Mouse (Mus musculus) forebrain, embryonic 14.5 days (tissue): Measurements from ENCODE around the gene Mbtd1. TPM values are rescaled to one million over a fixed set of nuclear protein-coding genes. Genes with fewer than 3 reads are reported as not detected.

Experiments
- ATAC-seq: fragments of 200-750 bp; cut with Nextera tagmentation; 2 replicates; pipeline ENCODE4 v1.8.0; 2017; ENCODE audit warnings: mild to moderate bottlenecking, moderate library complexity
- DNase-seq: peaks from one replicate; pipeline ENCODE4 v3.0.0-alpha.2; 2015; ENCODE audit warnings: low spot score
- H3K27ac ChIP-seq: fragments of 300-500 bp; sonication (generic); 2 replicates; pipeline ENCODE4 v1.5.1; 2014; ENCODE audit warnings: low read depth, mild to moderate bottlenecking, control low read depth, low read length, moderate library complexity
- H3K27me3 ChIP-seq: fragments of 300-500 bp; sonication (generic); replicated peaks from 2 replicates; pipeline ENCODE4 v1.6.1; 2014; ENCODE audit warnings: low read length, control low read depth, mixed read lengths; ENCODE audit not compliant: control insufficient read depth, insufficient read depth
- H3K36me3 ChIP-seq: fragments of 300-500 bp; sonication (generic); 2 replicates; pipeline ENCODE4 v1.6.1; 2014; ENCODE audit warnings: low read length, control low read depth; ENCODE audit not compliant: control insufficient read depth, insufficient read depth
- H3K4me1 ChIP-seq: fragments of 300-500 bp; sonication (generic); 2 replicates; pipeline ENCODE4 v1.6.1; 2014; ENCODE audit warnings: antibody characterized with exemption, low read length, control low read depth; ENCODE audit not compliant: control insufficient read depth, insufficient read depth
- H3K4me2 ChIP-seq: fragments of 300-500 bp; sonication (generic); 2 replicates; pipeline ENCODE4 v1.6.1; 2014; ENCODE audit warnings: mild to moderate bottlenecking, control low read depth, low read length
- H3K4me3 ChIP-seq: fragments of 300-500 bp; sonication (generic); 2 replicates; pipeline ENCODE4 v1.5.1; 2014; ENCODE audit warnings: low read depth, low read length, control low read depth
- H3K9ac ChIP-seq: fragments of 300-500 bp; sonication (generic); 2 replicates; pipeline ENCODE4 v1.6.1; 2014; ENCODE audit warnings: mild to moderate bottlenecking, low read length, control low read depth, moderate library complexity
- H3K9me3 ChIP-seq: fragments of 300-500 bp; sonication (generic); replicated peaks from 2 replicates; pipeline ENCODE4 v1.6.1; 2016; ENCODE audit warnings: low read length, control low read depth, mixed read lengths; ENCODE audit not compliant: control insufficient read depth
- WGBS: fragments of 180-500 bp; shearing (Covaris S2); extraction: QIAGEN DNeasy Blood & Tissue Kit; methylation state at CpG from one replicate; pipeline ENCODE4 v1.1.7; 2014; 5-methylcytosine and 5-hydroxymethylcytosine counted together
- polyA plus RNA-seq: library from polyadenylated mRNA; unstranded; fragments of >200 nt; fragmentation: Nextera tagmentation; extraction: Ambion mirVana; gene quantifications from 2 replicates; pipeline ENCODE4 v1.2.1, GENCODE M21; 2014

Mbtd1 gene
- polyA plus RNA-seq, 1 experiment from 2014 or later = 27.2 TPM

DNA sequence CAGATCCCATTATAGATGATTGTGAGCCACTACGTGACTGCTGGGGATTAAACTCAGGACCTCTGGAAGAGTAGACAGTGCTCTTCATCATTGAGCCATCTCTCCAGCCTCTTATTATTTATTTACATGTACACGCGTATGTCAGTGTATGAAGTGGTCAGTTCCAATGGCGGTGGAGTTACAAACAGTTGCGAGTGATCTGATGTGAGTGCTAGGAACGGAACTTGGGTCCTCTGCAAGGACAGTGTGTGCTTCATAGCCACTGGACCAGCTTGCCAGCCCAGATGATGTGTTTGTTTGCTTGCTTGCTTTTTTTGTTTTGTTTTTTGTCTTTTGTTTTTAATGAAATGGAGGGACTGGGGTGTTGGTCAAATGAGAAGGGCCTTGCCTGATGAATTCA is 83.5 kb downstream of the Mbtd1 start:
- DNase-seq (no peak), ATAC-seq (no peak)
- Histone ChIP-seq H3K9ac (no peak overlapping the region; the same call in 1 of the 2 replicates), H3K4me2 (peak overlapping the region; percentile 47; the same call in 1 of the 2 replicates), H3K9me3 (no peaks in the 10 kb centered on the region), H3K27ac (no peak overlapping the region), H3K4me1 (0 out of 2 replicates have a peak, but pooled peaks cover 7% of the 10 kb centered on the region), H3K27me3 (no peaks in the 10 kb centered on the region), H3K4me3 (no peak overlapping the region), H3K36me3 (peaks cover 18% of the 10 kb centered on the region)
- 92% methylated on average over 6 of the region's 6 CpGs for WGBS

DNA sequence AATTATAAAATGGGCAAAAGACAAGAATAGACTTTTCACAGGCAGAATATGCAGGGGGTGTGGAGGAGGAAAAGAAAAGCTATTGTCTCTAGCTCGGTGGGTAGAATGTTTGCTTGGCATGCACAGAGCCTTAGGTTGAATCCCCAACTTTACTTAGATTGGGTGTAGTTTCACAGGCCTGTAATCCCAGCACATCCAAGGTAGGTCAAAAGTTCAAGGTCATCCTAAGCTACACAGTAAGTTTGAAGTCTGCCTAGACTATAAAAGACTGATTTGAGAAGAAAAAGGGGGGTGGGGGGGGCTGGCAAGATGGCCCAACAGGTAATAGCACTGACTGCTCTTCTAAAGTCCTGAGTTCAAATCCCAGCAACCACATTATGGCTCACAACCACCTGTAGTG is 84.1 kb downstream of the Mbtd1 start:
- WGBS = 68% methylated on average over 1 of the region's 1 CpGs

DNA sequence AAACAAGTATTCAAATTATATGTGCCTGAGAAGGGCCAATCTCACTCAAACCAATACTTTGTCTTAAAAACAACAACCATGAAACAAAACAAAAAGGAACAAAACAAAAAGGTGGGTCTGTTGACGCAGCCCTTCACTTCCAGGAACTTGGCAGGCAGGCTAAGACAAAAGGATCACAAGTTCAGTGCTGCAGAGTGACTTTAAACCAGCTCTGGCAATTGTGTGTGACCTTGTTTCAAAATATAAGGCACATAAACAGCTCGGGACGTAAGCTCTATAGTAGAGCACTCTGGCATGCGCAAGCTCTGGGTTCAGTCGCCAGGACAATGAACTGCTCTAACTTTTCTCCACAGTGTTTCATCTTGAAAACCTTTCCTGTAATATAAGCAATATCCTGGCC is 87.3 kb downstream of the Mbtd1 start:
- H3K9me3 ChIP-seq = no peaks in the 10 kb centered on the region
- 0 out of 2 replicates have a peak, but pooled peaks cover 4% of the 10 kb centered on the region for H3K4me1 ChIP-seq
- ATAC-seq = no peak

More for the DNA sequence above, 84.1 kb downstream of the Mbtd1 start:
- H3K9me3 ChIP-seq = no peaks in the 10 kb centered on the region
- H3K36me3 ChIP-seq = peaks cover 12% of the 10 kb centered on the region
- no peak overlapping the region for H3K27ac ChIP-seq
- no peaks in the 10 kb centered on the region for H3K27me3 ChIP-seq
- DNase-seq (no peak), ATAC-seq (no peak)
- H3K4me1 ChIP-seq = 0 out of 2 replicates have a peak, but pooled peaks cover 7% of the 10 kb centered on the region
- no peak overlapping the region for H3K4me2 ChIP-seq
- no peak overlapping the region for H3K9ac ChIP-seq
- no peak overlapping the region for H3K4me3 ChIP-seq

DNA sequence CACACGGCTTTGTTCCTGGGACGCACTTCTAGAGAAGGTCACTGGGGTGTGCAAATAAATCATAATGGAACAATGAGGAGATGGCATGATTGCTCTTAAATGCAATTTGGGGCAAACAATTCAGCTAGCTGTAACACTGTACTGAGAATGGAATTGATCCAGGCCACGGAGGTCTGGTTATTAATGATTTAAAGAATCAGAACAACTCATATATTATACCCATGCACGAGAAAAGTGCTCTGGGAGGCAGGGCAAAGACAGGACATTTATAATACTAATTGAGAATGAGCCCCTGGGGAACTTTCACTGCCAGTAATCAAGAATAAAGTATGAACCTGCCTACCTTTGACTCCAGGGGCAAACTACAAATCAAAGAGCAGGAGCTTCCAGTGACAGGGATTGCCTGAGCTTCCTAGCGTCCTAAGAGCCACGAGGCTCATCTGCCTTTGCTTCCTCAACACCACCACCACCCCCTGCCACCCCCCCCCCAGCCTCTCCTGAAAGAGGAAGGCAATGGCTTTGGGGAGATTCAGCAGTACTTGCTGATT is 93.9 kb downstream of the Mbtd1 start:
- 66% methylated on average over 6 of the region's 6 CpGs for WGBS
- no peaks in the 10 kb centered on the region for H3K9me3 ChIP-seq
- H3K9ac ChIP-seq = no peak overlapping the region
- H3K36me3 ChIP-seq = no peaks in the 10 kb centered on the region
- no peak for DNase-seq
- H3K27ac ChIP-seq = no peak overlapping the region
- no peak for ATAC-seq
- no peaks in the 10 kb centered on the region for H3K4me1 ChIP-seq
- H3K27me3 ChIP-seq = no peaks in the 10 kb centered on the region
- no peak overlapping the region for H3K4me2 ChIP-seq
- H3K4me3 ChIP-seq = no peak overlapping the region

More for the DNA sequence above, 87.3 kb downstream of the Mbtd1 start:
- DNase-seq = no peak
- no peak overlapping the region for H3K4me2 ChIP-seq
- H3K9ac ChIP-seq = no peak overlapping the region
- H3K4me3 ChIP-seq = no peak overlapping the region
- 89% methylated on average over 5 of the region's 5 CpGs for WGBS
- no peaks in the 10 kb centered on the region for H3K27me3 ChIP-seq
- H3K36me3 ChIP-seq = no peaks in the 10 kb centered on the region
- no peak overlapping the region for H3K27ac ChIP-seq

DNA sequence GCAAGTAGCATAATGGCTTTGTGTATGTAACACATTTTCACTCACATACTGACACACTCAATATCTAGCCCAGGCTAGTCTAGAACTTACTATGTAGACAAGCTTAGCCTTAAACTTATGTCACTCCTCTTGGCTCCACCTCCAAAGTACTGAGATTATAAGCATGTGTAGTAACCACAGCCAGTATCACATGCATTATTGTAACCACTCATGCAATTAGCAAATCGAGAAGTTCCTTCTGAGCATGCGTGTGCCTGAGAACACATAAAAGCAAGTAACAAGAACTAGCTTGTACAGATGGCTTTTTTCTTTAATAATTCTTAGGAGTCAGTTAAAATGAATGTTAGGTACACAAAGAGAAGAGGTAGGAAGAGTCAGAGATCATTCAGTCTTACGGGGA is 99.0 kb downstream of the Mbtd1 start:
- Histone ChIP-seq H3K4me2 (no peak overlapping the region), H3K27me3 (no peaks in the 10 kb centered on the region), H3K27ac (no peak overlapping the region), H3K9me3 (no peaks in the 10 kb centered on the region), H3K4me3 (no peak overlapping the region), H3K4me1 (no peaks in the 10 kb centered on the region), H3K36me3 (no peaks in the 10 kb centered on the region), H3K9ac (no peak overlapping the region)
- ATAC-seq = no peak
- DNase-seq = no peak
- 87% methylated on average over 3 of the region's 3 CpGs for WGBS

DNA sequence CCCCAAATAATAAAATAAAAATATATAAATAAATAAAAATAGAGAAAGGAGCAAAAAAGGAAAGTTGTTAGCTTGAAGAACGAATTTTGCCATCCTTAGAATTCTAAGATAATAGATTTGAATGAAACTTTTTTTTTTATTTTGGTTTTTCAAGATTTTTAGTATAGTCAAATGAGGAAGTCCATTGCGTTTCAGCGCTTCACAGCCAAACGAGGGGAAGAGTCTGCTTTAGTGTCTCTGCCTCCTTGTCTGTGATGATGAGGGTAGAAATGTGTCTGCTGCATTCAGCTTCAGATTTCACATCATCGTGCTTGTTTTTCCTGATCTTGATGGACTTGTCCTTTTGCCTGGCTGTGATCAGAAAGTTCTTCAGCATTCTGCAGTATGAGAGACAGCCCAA is 99.6 kb downstream of the Mbtd1 start:
- no peaks in the 10 kb centered on the region for H3K27me3 ChIP-seq
- ATAC-seq (no peak), DNase-seq (no peak)
- no peaks in the 10 kb centered on the region for H3K4me1 ChIP-seq
- no peak overlapping the region for H3K4me3 ChIP-seq
- 88% methylated on average over 5 of the region's 5 CpGs for WGBS
- H3K9ac ChIP-seq = no peak overlapping the region
- no peaks in the 10 kb centered on the region for H3K9me3 ChIP-seq
- H3K4me2 ChIP-seq = no peak overlapping the region
- H3K36me3 ChIP-seq = no peaks in the 10 kb centered on the region
- no peak overlapping the region for H3K27ac ChIP-seq

DNA sequence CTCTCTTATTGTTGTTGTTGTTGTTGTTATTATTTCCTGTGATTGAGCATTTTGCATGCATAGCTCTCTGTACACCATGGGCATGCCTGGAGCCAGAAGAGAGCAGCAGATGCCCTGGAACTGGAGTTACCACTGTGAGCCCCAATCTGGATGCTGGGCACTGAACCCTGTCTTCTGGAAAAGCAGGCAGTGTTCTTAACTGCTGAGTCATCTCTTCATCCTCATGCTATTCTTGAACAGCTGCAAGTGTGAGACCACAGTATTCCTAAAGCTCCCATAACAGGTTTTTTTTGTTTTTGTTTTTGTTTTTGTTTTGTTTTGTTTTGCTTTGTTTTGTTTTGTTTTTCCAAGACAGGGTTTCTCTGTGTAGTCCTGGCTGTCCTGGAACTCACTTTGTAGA is 100.6 kb downstream of the Mbtd1 start:
- Histone ChIP-seq H3K4me2 (no peak overlapping the region), H3K4me1 (no peaks in the 10 kb centered on the region), H3K9ac (no peak overlapping the region), H3K36me3 (no peaks in the 10 kb centered on the region), H3K9me3 (no peaks in the 10 kb centered on the region), H3K27ac (no peak overlapping the region), H3K4me3 (no peak overlapping the region), H3K27me3 (no peaks in the 10 kb centered on the region)
- DNase-seq (no peak), ATAC-seq (no peak)

DNA sequence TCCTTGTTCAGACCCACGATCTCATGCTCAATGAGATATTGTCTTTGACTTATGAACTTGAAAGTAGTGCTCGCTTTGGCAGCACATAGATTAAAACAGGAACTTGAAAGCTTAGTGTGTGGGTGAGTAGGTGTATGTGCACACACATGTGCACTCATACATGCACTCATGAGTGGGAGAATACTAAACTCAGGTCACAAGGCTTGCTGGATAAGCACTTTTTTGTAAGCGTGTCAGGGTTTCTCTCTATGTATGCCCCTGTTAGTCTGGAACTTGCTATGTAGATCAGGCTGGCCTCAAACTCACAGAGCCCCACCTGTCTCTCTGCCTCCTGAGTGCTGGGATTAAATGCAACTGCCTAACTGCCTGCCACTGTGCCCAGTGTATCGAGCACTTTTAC is 101.4 kb downstream of the Mbtd1 start:
- Histone ChIP-seq H3K36me3 (no peaks in the 10 kb centered on the region), H3K4me1 (no peaks in the 10 kb centered on the region), H3K4me3 (no peak overlapping the region), H3K9me3 (no peaks in the 10 kb centered on the region), H3K27ac (no peak overlapping the region), H3K4me2 (no peak overlapping the region), H3K27me3 (no peaks in the 10 kb centered on the region), H3K9ac (no peak overlapping the region)
- ATAC-seq = no peak
- 85% methylated on average over 4 of the region's 4 CpGs for WGBS
- DNase-seq = no peak

DNA sequence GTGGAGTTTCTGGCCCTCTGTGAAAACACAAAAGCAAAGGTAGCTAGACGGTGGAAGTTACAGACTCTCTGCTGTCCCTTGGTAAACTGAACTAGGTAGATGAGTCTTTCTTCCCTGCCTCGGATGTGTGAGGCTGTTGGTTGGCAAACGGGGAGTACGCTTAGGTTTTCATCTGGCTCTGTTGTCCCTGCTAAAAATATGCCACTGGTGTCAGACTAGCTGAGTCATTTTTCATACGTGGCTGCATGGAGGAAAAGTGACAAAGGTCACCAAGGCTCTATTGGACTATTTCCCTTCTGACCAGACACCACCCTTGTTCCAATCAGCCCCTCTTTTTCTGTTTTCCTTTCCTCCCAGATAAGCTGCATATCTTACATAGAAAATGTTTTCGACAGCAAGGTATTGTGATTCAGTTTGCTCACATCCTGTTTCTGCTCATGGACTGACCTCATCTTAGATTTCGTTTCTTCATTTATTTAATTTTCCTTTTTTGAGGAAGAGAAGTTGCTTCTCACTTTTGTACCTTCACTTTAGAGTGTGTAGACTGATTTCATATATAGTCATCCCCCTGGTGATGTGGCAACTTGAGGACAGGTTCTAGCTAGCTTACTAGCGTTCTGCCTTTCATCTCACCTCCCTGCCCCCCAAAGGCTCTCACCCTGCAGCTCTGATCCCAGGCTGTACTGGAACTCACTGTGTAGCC is 102.1 kb downstream of the Mbtd1 start:
- no peaks in the 10 kb centered on the region for H3K9me3 ChIP-seq
- no peak overlapping the region for H3K9ac ChIP-seq
- no peaks in the 10 kb centered on the region for H3K4me1 ChIP-seq
- DNase-seq = no peak
- no peak for ATAC-seq
- H3K4me2 ChIP-seq = no peak overlapping the region
- H3K4me3 ChIP-seq = no peak overlapping the region
- WGBS = 79% methylated on average over 8 of the region's 8 CpGs
- H3K27me3 ChIP-seq = no peaks in the 10 kb centered on the region
- no peak overlapping the region for H3K27ac ChIP-seq
- no peaks in the 10 kb centered on the region for H3K36me3 ChIP-seq
